Mouse (Mus musculus): ENCODE results near the gene Cxcl16. TPM values are rescaled to one million over a fixed set of nuclear protein-coding genes. Genes with fewer than 3 reads are reported as not detected.
A peak's percentile ranks its signal among the peaks of the same experiment; 100 is the strongest.

The Cxcl16 gene
- polyA plus RNA-seq, 1 experiment from 2014 or later = 5.2 TPM

DNA sequence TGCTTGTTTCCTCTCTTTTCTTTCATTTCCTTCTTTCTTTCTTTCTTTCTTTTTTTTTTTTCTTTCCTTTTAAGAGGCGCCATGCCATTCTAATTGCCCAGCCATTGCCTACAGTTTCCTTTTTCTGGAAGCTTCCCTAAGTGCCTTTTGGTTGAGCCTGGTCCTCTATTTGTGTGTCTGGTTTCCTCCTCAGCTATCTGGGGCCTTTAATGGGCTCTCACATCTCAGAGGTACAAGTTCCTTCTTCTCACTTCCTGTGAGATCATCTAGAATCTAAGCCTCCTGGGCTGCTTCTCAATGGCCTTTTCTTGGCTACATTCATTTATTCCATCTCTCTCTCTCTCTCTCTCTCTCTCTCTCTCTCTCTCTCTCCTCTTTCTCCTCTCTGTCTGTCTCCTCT lies 12.4 kb downstream of the Cxcl16 start:
- H3K36me3 ChIP-seq = 0 out of 2 replicates have a peak, but pooled peaks cover 3% of the 10 kb centered on the region
- no peaks in the 10 kb centered on the region for H3K27me3 ChIP-seq
- 87% methylated on average over 1 of the region's 1 CpGs for whole genome bisulfite sequencing
- H3K9me3 ChIP-seq = no peaks in the 10 kb centered on the region
- H3K4me1 ChIP-seq (replicated peaks) = peaks cover 5% of the 10 kb centered on the region; the same call in 1 of the 2 replicates
- ATAC-seq (ENCODE audit: low FRiP score, low read depth) = no peak
- no peak overlapping the region for H3K4me2 ChIP-seq
- no peak overlapping the region for H3K27ac ChIP-seq (replicated peaks)
- H3K4me3 ChIP-seq = no peak overlapping the region
- no peak overlapping the region for H3K9ac ChIP-seq

GRCm38 (mm10) chr11:70446756-70447155 lies 13.0 kb downstream of the Cxcl16 start:
- Histone ChIP-seq H3K4me2 (no peak overlapping the region), H3K4me1 (replicated peaks) (0 out of 2 replicates have a peak, but pooled peaks cover 3% of the 10 kb centered on the region), H3K27ac (replicated peaks) (no peak overlapping the region), H3K9ac (no peak overlapping the region), H3K4me3 (no peak overlapping the region), H3K27me3 (no peaks in the 10 kb centered on the region), H3K9me3 (no peaks in the 10 kb centered on the region), H3K36me3 (0 out of 2 replicates have a peak, but pooled peaks cover 9% of the 10 kb centered on the region)
- no peak for ATAC-seq (ENCODE audit: low FRiP score, low read depth)
- WGBS = 48% methylated on average over 3 of the region's 3 CpGs

DNA sequence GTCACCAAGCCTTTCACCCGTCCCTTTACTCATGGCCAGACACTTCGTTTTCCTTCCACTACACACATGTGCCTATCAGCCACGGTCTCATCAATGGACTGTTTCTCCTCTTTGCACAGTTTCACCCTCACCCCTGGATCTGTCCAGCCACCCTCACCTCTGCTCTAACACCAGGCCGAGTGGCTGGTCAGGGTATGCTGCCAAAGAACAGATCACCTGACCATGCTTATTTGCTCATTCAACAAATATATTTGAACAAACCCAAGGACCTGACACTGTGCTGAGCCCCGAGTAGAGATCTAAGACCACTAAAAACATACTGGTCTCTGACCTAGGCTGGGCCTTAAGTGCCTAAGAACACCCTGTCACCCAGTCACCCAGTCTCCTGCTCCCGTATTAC lies 15.1 kb downstream of the Cxcl16 start:
- no peaks in the 10 kb centered on the region for H3K27me3 ChIP-seq
- H3K9ac ChIP-seq = no peak overlapping the region
- no peak for ATAC-seq (ENCODE audit: low FRiP score, low read depth)
- H3K9me3 ChIP-seq = no peaks in the 10 kb centered on the region
- H3K4me3 ChIP-seq = no peak overlapping the region
- no peaks in the 10 kb centered on the region for H3K4me1 ChIP-seq (replicated peaks)
- peaks cover 22% of the 10 kb centered on the region for H3K36me3 ChIP-seq
- H3K4me2 ChIP-seq = no peak overlapping the region
- no peak overlapping the region for H3K27ac ChIP-seq (replicated peaks)
- WGBS = 84% methylated on average over 6 of the region's 6 CpGs

- no peak for ATAC-seq (ENCODE audit: low FRiP score, low read depth)
- Histone ChIP-seq H3K4me1 (replicated peaks) (no peaks in the 10 kb centered on the region), H3K36me3 (peaks cover 29% of the 10 kb centered on the region), H3K27ac (replicated peaks) (no peak overlapping the region), H3K27me3 (no peaks in the 10 kb centered on the region), H3K9ac (no peak overlapping the region), H3K9me3 (no peaks in the 10 kb centered on the region), H3K4me3 (no peak overlapping the region), H3K4me2 (no peak overlapping the region)
- 88% methylated on average over 3 of the region's 3 CpGs for WGBS
Measured at GRCm38 (mm10) chr11:70443964-70444363, 15.8 kb downstream of the Cxcl16 start.

- H3K27me3 ChIP-seq = no peaks in the 10 kb centered on the region
- ATAC-seq (ENCODE audit: low FRiP score, low read depth) = no peak
- no peak overlapping the region for H3K27ac ChIP-seq (replicated peaks)
- 93% methylated on average over 7 of the region's 7 CpGs for WGBS
- H3K36me3 ChIP-seq = peaks cover 48% of the 10 kb centered on the region
- no peak overlapping the region for H3K4me2 ChIP-seq
- H3K4me3 ChIP-seq = no peak overlapping the region
- no peaks in the 10 kb centered on the region for H3K4me1 ChIP-seq (replicated peaks)
- H3K9ac ChIP-seq = no peak overlapping the region
- no peaks in the 10 kb centered on the region for H3K9me3 ChIP-seq
Measured at GRCm38 (mm10) chr11:70441882-70442281, 17.9 kb downstream of the Cxcl16 start.

DNA sequence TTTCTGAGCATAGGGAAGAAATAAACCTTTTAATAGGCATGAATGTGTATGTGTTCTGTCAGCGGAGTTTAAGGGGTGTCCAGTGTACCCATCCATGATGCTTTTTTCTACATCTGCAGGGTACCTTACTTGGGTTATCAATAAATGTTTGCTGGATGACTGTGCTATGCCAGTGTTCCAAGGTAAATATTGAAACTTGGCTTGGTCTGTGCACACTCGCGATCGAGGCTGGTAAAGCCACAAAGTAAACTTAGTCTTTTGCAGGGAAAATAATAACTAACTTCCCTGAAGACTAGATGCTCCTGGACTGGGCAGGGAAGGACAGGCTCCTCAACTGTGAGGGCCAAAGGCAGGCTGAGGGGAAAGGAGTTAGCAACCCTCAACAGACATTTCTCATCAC lies 19.1 kb downstream of the Cxcl16 start:
- Histone ChIP-seq H3K27ac (replicated peaks) (no peak overlapping the region), H3K4me2 (no peak overlapping the region), H3K36me3 (peaks cover 58% of the 10 kb centered on the region), H3K4me3 (no peak overlapping the region), H3K27me3 (no peaks in the 10 kb centered on the region), H3K4me1 (replicated peaks) (no peaks in the 10 kb centered on the region), H3K9ac (no peak overlapping the region), H3K9me3 (no peaks in the 10 kb centered on the region)
- ATAC-seq (ENCODE audit: low FRiP score, low read depth) = no peak
- 97% methylated on average over 4 of the region's 4 CpGs for WGBS

DNA sequence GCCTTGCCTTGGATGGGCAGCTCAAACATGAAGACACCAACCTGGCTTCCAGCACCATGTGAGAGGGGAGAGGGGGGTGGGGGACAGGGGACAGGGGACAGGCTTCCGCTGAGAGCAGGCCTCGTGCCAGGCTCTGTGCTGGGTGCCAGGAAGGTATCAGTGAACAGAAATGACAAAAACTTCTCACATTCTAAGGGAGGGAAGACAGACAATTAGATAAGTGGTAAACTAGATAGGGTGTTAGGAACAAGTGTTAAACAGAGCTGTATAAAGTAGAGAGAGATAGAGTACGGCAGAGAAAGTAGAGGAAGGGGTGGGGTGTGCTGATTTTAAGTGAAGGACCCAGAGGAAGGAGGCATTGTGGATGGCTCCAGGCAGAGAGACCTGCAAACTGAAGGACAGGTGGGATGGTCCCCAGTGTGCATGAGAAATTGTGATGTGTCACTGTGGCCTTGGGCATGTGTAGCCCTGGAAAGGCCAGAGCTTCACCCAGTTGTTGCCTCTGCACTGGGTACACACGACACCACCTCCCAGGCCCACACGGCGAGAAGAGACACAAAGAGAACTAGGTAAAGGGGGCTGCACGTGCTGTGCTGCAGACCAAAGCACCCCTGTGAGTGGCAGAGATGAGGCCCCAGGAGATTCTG lies 20.9 kb downstream of the Cxcl16 start:
- Histone ChIP-seq H3K27me3 (no peaks in the 10 kb centered on the region), H3K27ac (replicated peaks) (no peak overlapping the region), H3K4me1 (replicated peaks) (peaks cover 14% of the 10 kb centered on the region), H3K4me3 (no peak overlapping the region), H3K9me3 (no peaks in the 10 kb centered on the region), H3K9ac (no peak overlapping the region), H3K36me3 (peaks cover 58% of the 10 kb centered on the region), H3K4me2 (no peak overlapping the region)
- WGBS = 94% methylated on average over 7 of the region's 7 CpGs
- no peak for ATAC-seq (ENCODE audit: low FRiP score, low read depth)

DNA sequence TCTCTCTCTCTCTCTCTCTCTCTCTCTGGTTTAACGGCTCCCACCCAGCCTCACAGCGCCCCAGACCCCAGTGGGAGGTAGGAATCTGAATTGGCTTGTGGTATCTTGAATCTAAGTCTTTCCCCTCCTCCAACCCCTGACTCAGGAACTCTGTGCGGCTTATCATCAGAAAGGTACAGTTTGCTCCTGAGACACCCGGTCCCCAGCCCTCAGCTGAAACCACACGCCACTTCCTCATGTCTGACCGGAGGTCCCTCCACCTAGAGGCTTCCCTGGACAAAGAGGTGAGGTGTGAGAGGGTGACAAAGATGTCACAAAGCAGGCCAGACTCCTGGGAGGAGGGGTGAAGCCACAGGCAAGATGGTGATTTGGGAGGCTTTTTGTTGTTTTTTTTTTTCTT lies 22.4 kb downstream of the Cxcl16 start:
- H3K27me3 ChIP-seq = no peaks in the 10 kb centered on the region
- WGBS = 95% methylated on average over 6 of the region's 6 CpGs
- H3K27ac ChIP-seq (replicated peaks) = no peak overlapping the region
- peaks cover 23% of the 10 kb centered on the region for H3K4me1 ChIP-seq (replicated peaks)
- no peak overlapping the region for H3K9ac ChIP-seq
- peaks cover 56% of the 10 kb centered on the region for H3K36me3 ChIP-seq
- no peak overlapping the region for H3K4me2 ChIP-seq
- ATAC-seq (ENCODE audit: low FRiP score, low read depth) = no peak
- no peaks in the 10 kb centered on the region for H3K9me3 ChIP-seq
- H3K4me3 ChIP-seq = no peak overlapping the region

- Histone ChIP-seq H3K36me3 (peaks cover 44% of the 10 kb centered on the region), H3K27me3 (no peaks in the 10 kb centered on the region), H3K9ac (no peak overlapping the region)
Measured at GRCm38 (mm10) chr11:70435476-70435875, 24.3 kb downstream of the Cxcl16 start.

DNA sequence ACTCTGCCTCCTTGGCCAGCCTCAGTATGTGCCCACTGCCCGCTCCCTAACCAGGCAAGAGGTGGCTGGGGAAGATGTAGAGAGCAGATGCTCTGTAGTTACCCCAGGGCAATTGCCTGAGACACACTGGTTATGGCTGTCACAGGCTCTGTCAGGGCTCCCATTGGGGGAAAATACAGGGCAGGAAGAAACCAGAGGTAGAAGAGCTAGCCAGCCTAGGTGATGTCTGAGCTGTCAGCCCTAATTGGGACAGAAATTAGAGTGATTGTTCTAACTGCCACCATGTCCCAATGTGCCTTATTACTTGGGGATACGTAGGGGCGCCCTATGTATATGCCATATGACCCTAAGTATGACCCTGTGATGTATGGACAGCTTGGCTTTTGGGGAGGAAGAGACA lies 25.8 kb downstream of the Cxcl16 start:
- Histone ChIP-seq H3K9ac (peak overlapping the region; percentile 90), H3K36me3 (peaks cover 29% of the 10 kb centered on the region), H3K4me1 (replicated peaks) (peaks cover 36% of the 10 kb centered on the region), H3K27me3 (no peaks in the 10 kb centered on the region), H3K27ac (replicated peaks) (no peak overlapping the region), H3K4me2 (peak overlapping the region; percentile 78), H3K4me3 (peak overlapping the region; percentile 82), H3K9me3 (no peaks in the 10 kb centered on the region)
- WGBS = 93% methylated on average over 3 of the region's 3 CpGs
- no peak for ATAC-seq (ENCODE audit: low FRiP score, low read depth)

More at GRCm38 (mm10) chr11:70435476-70435875, 24.3 kb downstream of the Cxcl16 start:
- no peaks in the 10 kb centered on the region for H3K9me3 ChIP-seq
- peaks cover 35% of the 10 kb centered on the region for H3K4me1 ChIP-seq (replicated peaks)
- WGBS = 75% methylated on average over 5 of the region's 5 CpGs
- no peak overlapping the region for H3K27ac ChIP-seq (replicated peaks)
- H3K4me3 ChIP-seq = no peak overlapping the region
- ATAC-seq (ENCODE audit: low FRiP score, low read depth) = no peak
- no peak overlapping the region for H3K4me2 ChIP-seq

DNA sequence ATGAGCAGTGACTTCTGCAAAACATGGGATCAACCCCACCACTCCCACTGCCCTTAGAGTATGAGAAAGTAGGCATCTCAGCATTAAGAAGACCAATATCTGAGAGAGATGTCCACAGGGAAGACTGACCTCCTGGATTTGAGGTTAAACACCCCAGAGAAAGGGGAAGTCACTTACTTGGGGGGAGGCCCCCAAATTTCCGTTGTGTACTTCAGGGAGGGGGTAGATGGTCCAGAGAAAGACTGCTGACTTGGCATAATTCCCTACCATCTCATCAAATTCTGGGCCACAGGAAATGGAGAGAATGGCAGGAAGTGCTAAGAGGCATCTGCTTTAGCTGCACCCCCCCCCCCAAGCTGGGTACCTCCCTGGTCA lies 26.2 kb downstream of the Cxcl16 start:
- Histone ChIP-seq H3K4me2 (peak overlapping the region; percentile 78), H3K9ac (peak overlapping the region; percentile 90), H3K27ac (replicated peaks) (no peak overlapping the region), H3K36me3 (peaks cover 25% of the 10 kb centered on the region), H3K27me3 (no peaks in the 10 kb centered on the region), H3K4me3 (peak overlapping the region; percentile 82), H3K4me1 (replicated peaks) (peaks cover 36% of the 10 kb centered on the region), H3K9me3 (no peaks in the 10 kb centered on the region)
- 67% methylated on average over 1 of the region's 1 CpGs for WGBS
- no peak for ATAC-seq (ENCODE audit: low FRiP score, low read depth)

GRCm38 (mm10) chr11:70432895-70433568 lies 26.8 kb downstream of the Cxcl16 start:
- no peaks in the 10 kb centered on the region for H3K9me3 ChIP-seq
- H3K27me3 ChIP-seq = no peaks in the 10 kb centered on the region
- no peak; the same call in none of the 2 replicates for ATAC-seq (ENCODE audit: low FRiP score, low read depth)
- 6% methylated on average over 15 of the region's 15 CpGs for WGBS
- H3K9ac ChIP-seq = peak overlapping the region; percentile 90
- H3K4me3 ChIP-seq = peak overlapping the region; percentile 82
- peaks cover 20% of the 10 kb centered on the region for H3K36me3 ChIP-seq
- H3K4me1 ChIP-seq (replicated peaks) = peaks cover 36% of the 10 kb centered on the region
- peak overlapping the region; percentile 93 for H3K27ac ChIP-seq (replicated peaks)
- peak overlapping the region; percentile 78 for H3K4me2 ChIP-seq
